Mouse (Mus musculus) ES-E14 (cell line): Measurements from ENCODE around the gene Platr17.
"Not testable (repeated sequence)": the region's sequence is repeated elsewhere in the genome, so short reads cannot be mapped to it uniquely, and the experiment has no call there.

ENCODE experiments used
- MAFK ChIP-seq: IDR thresholded peaks from 2 replicates; pipeline ENCODE4 v1.6.1; 2014; ENCODE audit warnings: mild to moderate bottlenecking, low read depth, low read length, inconsistent platforms; ENCODE audit not compliant: insufficient read depth
- ZNF384 ChIP-seq: IDR thresholded peaks from 2 replicates; pipeline ENCODE4 v1.6.1; 2012; ENCODE audit warnings: low read depth, low read length, inconsistent platforms

DNA sequence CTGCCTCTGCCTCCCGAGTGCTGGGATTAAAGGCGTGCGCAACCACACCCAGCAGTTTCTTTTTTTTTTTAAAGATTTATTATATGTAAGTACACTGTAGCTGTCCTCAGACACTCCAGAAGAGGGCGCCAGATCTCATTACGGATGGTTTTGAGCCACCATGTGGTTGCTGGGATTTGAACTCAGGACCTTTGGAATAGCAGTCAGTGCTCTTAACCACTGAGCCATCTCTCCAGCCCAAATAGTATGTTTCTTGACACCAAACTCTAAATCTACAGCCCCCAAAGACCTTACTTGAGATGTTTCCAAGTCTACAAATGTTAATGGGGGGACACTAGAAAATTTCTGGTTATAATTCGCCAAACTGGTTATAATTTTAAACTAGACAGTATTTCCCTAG, 13.0 kb upstream of the Platr17 start:
- not testable (repeated sequence) for TF ChIP-seq MAFK
- TF ChIP-seq ZNF384: 0 out of 2 replicates have a peak, but pooled peaks have one; percentile 34
